Mouse (Mus musculus) CH12.LX (cell line): ENCODE measurements around the gene Arhgap1. TPM values are rescaled to one million over a fixed set of nuclear protein-coding genes. Genes with fewer than 3 reads are reported as not detected.

Experiments used
- DNase-seq: peaks from one replicate; pipeline ENCODE4 v3.0.0-alpha.2; 2013; ENCODE audit errors: extremely low read depth
- H3K27ac ChIP-seq: 2 replicates; pipeline ENCODE4 v1.5.1; 2012; ENCODE audit warnings: low read depth, mild to moderate bottlenecking, control low read depth, moderate library complexity; ENCODE audit not compliant: insufficient read depth
- H3K27me3 ChIP-seq: replicated peaks from 2 replicates; pipeline ENCODE3; 2012; ENCODE audit warnings: inconsistent platforms
- H3K36me3 ChIP-seq, 2 experiments: replicated peaks in 1 of 2; 2 replicates each; pipeline versions ENCODE3 to v1.6.1; 2012; ENCODE audit warnings: inconsistent platforms in 1 of 2, low read length in 1 of 2, mild to moderate bottlenecking in 1 of 2, mixed read lengths in 1 of 2, moderate library complexity in 1 of 2; ENCODE audit not compliant: control insufficient read depth in 1 of 2, insufficient read depth in 1 of 2
- H3K4me1 ChIP-seq, 2 experiments: 2 replicates each; pipeline ENCODE4 v1.6.1; 2012; ENCODE audit warnings: inconsistent platforms in 1 of 2, moderate library complexity in 1 of 2; ENCODE audit not compliant: insufficient read depth in 2 of 2, control insufficient read depth in 1 of 2
- H3K4me2 ChIP-seq: 2 replicates; pipeline ENCODE4 v1.6.1; 2012; ENCODE audit warnings: low read depth, mild to moderate bottlenecking, control low read depth; ENCODE audit not compliant: poor library complexity, insufficient read depth, severe bottlenecking
- H3K4me3 ChIP-seq, 3 experiments: fragments of 150-350 bp in 1 of 3; sonication (generic) in 1 of 3; replicated peaks in 1 of 3; 2 replicates each; pipeline versions ENCODE3 to v1.5.1; 2011 to 2012; ENCODE audit warnings: low read depth in 2 of 3, low read length in 2 of 3, mild to moderate bottlenecking in 2 of 3, moderate library complexity in 2 of 3, control low read depth in 1 of 3, improper control_type of control experiment in 1 of 3, inconsistent platforms in 1 of 3, mixed read lengths in 1 of 3; ENCODE audit not compliant: poor library complexity in 1 of 3
- H3K79me2 ChIP-seq: replicated peaks from 2 replicates; pipeline ENCODE4 v1.6.1; 2012; ENCODE audit warnings: mild to moderate bottlenecking, moderate library complexity; ENCODE audit not compliant: control insufficient read depth, poor library complexity, insufficient read depth, severe bottlenecking; ENCODE audit errors: extremely low read depth
- H3K9ac ChIP-seq: 2 replicates; pipeline ENCODE4 v1.6.1; 2012; ENCODE audit warnings: low read depth, mild to moderate bottlenecking, control low read depth, moderate library complexity; ENCODE audit not compliant: insufficient read depth
- H3K9me3 ChIP-seq: replicated peaks from 2 replicates; pipeline ENCODE3; 2012; ENCODE audit warnings: low read length, inconsistent platforms, mixed read lengths
- E2F4 ChIP-seq: IDR thresholded peaks from 2 replicates; pipeline ENCODE4 v1.6.1; 2011; ENCODE audit warnings: low read depth, low read length, improper control_type of control experiment; ENCODE audit not compliant: insufficient replicate concordance
- ETS1 ChIP-seq: conservative IDR thresholded peaks from 2 replicates; pipeline ENCODE4 v1.6.1; 2012; ENCODE audit warnings: low read depth, mild to moderate bottlenecking, inconsistent platforms, low read length, improper control_type of control experiment, moderate library complexity
- HCFC1 ChIP-seq: IDR thresholded peaks from 2 replicates; pipeline ENCODE4 v1.6.1; 2012; ENCODE audit warnings: low read depth, mild to moderate bottlenecking, inconsistent platforms, low read length, improper control_type of control experiment
- IRF4 ChIP-seq: IDR thresholded peaks from 2 replicates; pipeline ENCODE4 v1.6.1; 2014; ENCODE audit warnings: low read depth, mild to moderate bottlenecking, inconsistent platforms, low read length, improper control_type of control experiment
- JUN ChIP-seq: IDR thresholded peaks from 2 replicates; pipeline ENCODE4 v1.6.1; 2011; ENCODE audit warnings: low read depth, mild to moderate bottlenecking, low read length, improper control_type of control experiment, moderate library complexity; ENCODE audit not compliant: insufficient read depth
- KAT2A ChIP-seq: IDR thresholded peaks from 2 replicates; pipeline ENCODE4 v1.6.1; 2012; ENCODE audit warnings: low read length, improper control_type of control experiment, inconsistent platforms; ENCODE audit not compliant: insufficient replicate concordance
- MAFK ChIP-seq: IDR thresholded peaks from 2 replicates; pipeline ENCODE4 v1.6.1; 2011; ENCODE audit warnings: low read length, improper control_type of control experiment; ENCODE audit not compliant: insufficient replicate concordance
- MAZ ChIP-seq: IDR thresholded peaks from 2 replicates; pipeline ENCODE4 v1.6.1; 2012; ENCODE audit warnings: low read depth, mild to moderate bottlenecking, inconsistent platforms, low read length, improper control_type of control experiment, moderate library complexity
- MXI1 ChIP-seq: IDR thresholded peaks from 2 replicates; pipeline ENCODE4 v1.6.1; 2011; ENCODE audit warnings: mild to moderate bottlenecking, low read depth, low read length, improper control_type of control experiment
- MYC ChIP-seq: IDR thresholded peaks from 2 replicates; pipeline ENCODE4 v1.6.1; 2011; ENCODE audit warnings: low read depth, mild to moderate bottlenecking, improper control_type of control experiment, low read length
- NELFE ChIP-seq: IDR thresholded peaks from 2 replicates; pipeline ENCODE4 v1.6.1; 2011; ENCODE audit warnings: low read depth, low read length, improper control_type of control experiment
- POLR2A ChIP-seq: IDR thresholded peaks from 2 replicates; pipeline ENCODE4 v1.6.1; 2011; ENCODE audit warnings: low read depth, mild to moderate bottlenecking, improper control_type of control experiment, low read length
- POLR2AphosphoS2 ChIP-seq: IDR thresholded peaks from 2 replicates; pipeline ENCODE4 v1.6.1; 2011; ENCODE audit warnings: low read depth, low read length, improper control_type of control experiment
- RCOR1 ChIP-seq: conservative IDR thresholded peaks from 2 replicates; pipeline ENCODE4 v1.6.1; 2012; ENCODE audit warnings: low read depth, mild to moderate bottlenecking, inconsistent platforms, low read length, improper control_type of control experiment
- SIN3A ChIP-seq: IDR thresholded peaks from 2 replicates; pipeline ENCODE4 v1.6.1; 2012; ENCODE audit warnings: low read length, improper control_type of control experiment, inconsistent platforms
- UBTF ChIP-seq: IDR thresholded peaks from 2 replicates; pipeline ENCODE4 v1.6.1; 2012; ENCODE audit warnings: low read depth, mild to moderate bottlenecking, inconsistent platforms, low read length, improper control_type of control experiment, moderate library complexity
- USF2 ChIP-seq: conservative IDR thresholded peaks from 2 replicates; pipeline ENCODE4 v1.6.1; 2011; ENCODE audit warnings: low read depth, low read length, improper control_type of control experiment
- ZC3H11A ChIP-seq: IDR thresholded peaks from 2 replicates; pipeline ENCODE4 v1.6.1; 2012; ENCODE audit warnings: low read depth, mild to moderate bottlenecking, inconsistent platforms, low read length, improper control_type of control experiment
- dilution Hi-C: fragments of 300-500 bp; cut with MboI; formaldehyde crosslinking; loops from 2 replicates; pipeline ENCODE4 v1.14.3; 2020; ENCODE audit warnings: low sequenced_read_pairs; ENCODE audit not compliant: extremely low pct_unique_long_range_greater_than_20kb, extremely low pct_ligation_motif_present
- in situ Hi-C: fragments of 300-500 bp; cut with MboI; formaldehyde crosslinking; loops from 3 replicates; pipeline ENCODE4 v1.14.3; 2019; ENCODE audit warnings: low sequenced_read_pairs, low pct_ligation_motif_present, low pct_unique_long_range_greater_than_20kb, mixed read lengths
- polyA plus RNA-seq: library from polyadenylated mRNA; unstranded; fragments of >175 nt; gene quantifications from 2 replicates; pipeline ENCODE4 v1.2.1, GENCODE M21; 2012; ENCODE audit warnings: low read depth; ENCODE audit not compliant: insufficient read length
- total RNA-seq, 2 experiments: library from RNA; depleted of rRNA; stranded (reverse); fragments of 300-350 nt in 1 of 2; fragments of >200 nt in 1 of 2; gene quantifications; 2 replicates each; pipeline ENCODE4 v1.2.3; 2012 to 2014

The Arhgap1 gene
- total and polyA plus RNA-seq, 3 experiments, result 15.6 to 35.4 (median 19.7) TPM

DNA sequence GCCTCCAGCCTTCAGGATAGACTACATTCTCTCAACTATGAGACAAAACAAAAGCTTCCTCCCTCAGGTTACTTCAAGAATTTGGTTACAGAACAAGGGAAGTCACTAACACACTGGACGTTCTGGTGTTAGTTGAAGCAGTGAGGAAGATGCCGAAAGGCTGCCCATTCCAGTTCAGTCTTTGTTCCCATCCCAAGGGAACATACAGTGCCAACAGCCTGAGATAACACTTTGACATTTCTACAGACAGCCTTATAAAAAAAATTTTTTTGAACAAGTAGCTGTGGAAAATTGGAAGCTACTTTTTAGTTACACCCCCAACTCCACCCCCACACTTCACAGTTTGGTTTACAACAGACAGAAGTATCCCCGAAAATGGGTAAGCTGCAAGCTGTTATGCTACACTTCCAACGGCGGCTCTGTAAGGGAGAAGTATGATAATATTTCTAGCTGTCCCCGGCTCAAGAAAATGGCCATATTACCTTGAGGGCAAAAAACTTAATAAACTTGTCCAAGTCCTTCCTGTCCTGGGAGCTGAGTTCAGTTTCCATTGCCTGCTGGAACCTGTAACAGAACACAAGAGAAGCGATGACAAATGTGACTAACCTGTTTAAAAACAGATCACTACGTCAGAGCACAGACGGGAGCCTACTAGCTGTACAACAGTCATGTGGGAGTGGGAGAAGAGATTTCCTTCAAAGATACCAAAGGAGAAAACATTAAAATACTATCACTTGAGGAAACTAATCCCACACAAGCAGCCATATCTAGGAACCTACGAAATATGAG, 46.0 kb downstream of the Arhgap1 start:
- Histone ChIP-seq H3K9me3 (no peaks in the 10 kb centered on the region), H3K27me3 (no peaks in the 10 kb centered on the region), H3K9ac (no peak overlapping the region), H3K36me3 (peaks cover 9 to 32% of the 10 kb centered on the region in 2 experiments), H3K4me3 (no peak overlapping the region), H3K79me2 (no peaks in the 10 kb centered on the region), H3K4me2 (no peak overlapping the region), H3K27ac (no peak overlapping the region), H3K4me1 (no peaks in the 10 kb centered on the region)
- in situ Hi-C loops (no loop called here), dilution Hi-C loops (no loop called here)
- TF ChIP-seq POLR2AphosphoS2 (no peak), MYC (no peak), UBTF (no peak), HCFC1 (no peak), SIN3A (no peak), MAZ (no peak), KAT2A (no peak), NELFE (no peak), POLR2A (no peak), RCOR1 (no peak), USF2 (no peak), MAFK (no peak), JUN (no peak), IRF4 (no peak)
- DNase-seq, result no peak

DNA sequence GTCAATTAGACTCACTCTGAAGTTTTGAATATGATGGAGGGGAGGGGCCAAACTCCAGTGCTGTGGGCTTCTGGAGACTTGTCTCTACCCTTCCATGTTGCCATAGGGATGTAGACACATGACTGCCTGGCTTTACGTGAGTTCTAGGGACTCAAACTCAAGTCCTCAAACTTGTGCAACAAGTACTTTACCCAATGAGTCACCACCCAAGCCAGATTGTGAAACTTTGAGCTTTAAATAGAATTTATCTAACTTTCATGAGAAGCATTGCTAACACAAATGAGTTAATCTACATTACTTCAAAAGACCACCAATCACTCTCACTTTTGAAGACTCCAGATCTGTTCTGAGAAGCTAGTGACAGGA, 46.5 kb downstream of the Arhgap1 start:
- H3K36me3 ChIP-seq, result peaks cover 8 to 29% of the 10 kb centered on the region in 2 experiments
- dilution Hi-C loops, result no loop called here
- no peak for DNase-seq
- H3K9ac ChIP-seq, result no peak overlapping the region
- no peaks in the 10 kb centered on the region for H3K4me1 ChIP-seq
- H3K27ac ChIP-seq, result no peak overlapping the region
- TF ChIP-seq ETS1, result no peak
- no peak for TF ChIP-seq MYC
- TF ChIP-seq E2F4, result no peak
- no peak for TF ChIP-seq ZC3H11A
- no peak for TF ChIP-seq KAT2A
- TF ChIP-seq MXI1, result no peak
- no peak for TF ChIP-seq NELFE
- TF ChIP-seq, all 38 proteins: peak for 0
- Histone ChIP-seq H3K9me3 (no peaks in the 10 kb centered on the region), H3K4me3 (no peak overlapping the region), H3K27me3 (no peaks in the 10 kb centered on the region), H3K4me2 (no peak overlapping the region), H3K79me2 (no peaks in the 10 kb centered on the region)
- in situ Hi-C loops, result no loop called here
